Mouse (Mus musculus) liver, adult 2 months (tissue): ENCODE results near the gene Tpgs1.

Experiments
- CTCF ChIP-seq: fragments of 200-500 bp; IDR thresholded peaks from 2 replicates; pipeline ENCODE4 v1.5.1; 2011; ENCODE audit warnings: low read depth, low read length, control low read depth
- POLR2A ChIP-seq: fragments of 200-500 bp; IDR thresholded peaks from 2 replicates; pipeline ENCODE4 v1.6.1; 2011; ENCODE audit warnings: low read length, control low read depth; ENCODE audit not compliant: insufficient read depth; ENCODE audit errors: extremely low read depth

DNA sequence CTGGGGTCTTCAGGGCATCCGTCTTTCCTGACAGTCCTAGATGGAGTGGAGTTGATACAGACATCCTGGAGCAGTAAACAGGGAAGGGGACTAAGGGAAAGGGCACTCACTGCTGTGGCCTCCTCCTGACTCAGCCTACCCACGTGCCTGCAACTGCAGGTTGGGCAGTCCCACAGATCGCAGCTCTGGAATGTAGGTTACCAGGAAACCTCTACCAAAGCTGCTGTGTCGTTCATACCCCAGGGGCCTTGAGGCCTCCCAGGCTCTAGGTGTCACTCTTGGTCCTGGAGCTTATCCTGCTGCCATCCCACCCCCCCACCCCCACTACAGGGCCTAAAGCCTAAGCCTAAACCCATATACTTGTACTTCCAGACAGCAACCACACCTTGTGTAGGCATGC lies 38.6 kb downstream of the Tpgs1 start:
- TF ChIP-seq POLR2A (no peak), CTCF (no peak)
